Mouse (Mus musculus) neural tube, embryonic 11.5 days (tissue): ENCODE measurements around the gene Ppp6r2. TPM values are rescaled to one million over a fixed set of nuclear protein-coding genes. Genes with fewer than 3 reads are reported as not detected.

Experiments
- ATAC-seq: fragments of 200-750 bp; cut with Nextera tagmentation; 2 replicates; pipeline ENCODE4 v1.8.0; 2017; ENCODE audit warnings: moderate number of reproducible peaks, mild to moderate bottlenecking, moderate TSS enrichment, moderate library complexity; ENCODE audit not compliant: insufficient read depth, low FRiP score, low TSS enrichment
- DNase-seq: peaks from one replicate; pipeline ENCODE4 v3.0.0-alpha.2; 2015; ENCODE audit warnings: low spot score
- H3K27ac ChIP-seq: fragments of 300-500 bp; sonication (generic); 2 replicates; pipeline ENCODE4 v1.5.1; 2014; ENCODE audit warnings: low read depth, mild to moderate bottlenecking, low read length
- H3K27me3 ChIP-seq: fragments of 300-500 bp; sonication (generic); 2 replicates; pipeline ENCODE4 v1.6.1; 2014; ENCODE audit warnings: mild to moderate bottlenecking, low read length, mixed read lengths; ENCODE audit not compliant: control insufficient read depth, insufficient read depth
- H3K36me3 ChIP-seq: fragments of 300-500 bp; sonication (generic); 2 replicates; pipeline ENCODE4 v1.6.1; 2014; ENCODE audit warnings: mild to moderate bottlenecking, low read length, moderate library complexity, mixed read lengths; ENCODE audit not compliant: control insufficient read depth, insufficient read depth
- H3K4me1 ChIP-seq: fragments of 300-500 bp; sonication (generic); 2 replicates; pipeline ENCODE4 v1.6.1; 2014; ENCODE audit warnings: low read length, mixed read lengths; ENCODE audit not compliant: control insufficient read depth, insufficient read depth
- H3K4me2 ChIP-seq: fragments of 300-500 bp; sonication (generic); 2 replicates; pipeline ENCODE4 v1.6.1; 2014; ENCODE audit warnings: low read depth, mild to moderate bottlenecking, moderate library complexity
- H3K4me3 ChIP-seq: fragments of 300-500 bp; sonication (generic); 2 replicates; pipeline ENCODE4 v1.5.1; 2014; ENCODE audit warnings: low read depth, low read length
- H3K9ac ChIP-seq: fragments of 300-500 bp; sonication (generic); 2 replicates; pipeline ENCODE4 v1.6.1; 2014; ENCODE audit warnings: mild to moderate bottlenecking, low read length
- H3K9me3 ChIP-seq: fragments of 300-500 bp; sonication (generic); 2 replicates; pipeline ENCODE4 v1.6.1; 2016; ENCODE audit warnings: low read length; ENCODE audit not compliant: control insufficient read depth
- WGBS: fragments of 180-500 bp; shearing (Covaris S2); extraction: QIAGEN DNeasy Blood & Tissue Kit; methylation state at CpG from one replicate; pipeline ENCODE4 v1.1.7; 2014; 5-methylcytosine and 5-hydroxymethylcytosine counted together
- polyA plus RNA-seq: library from polyadenylated mRNA; unstranded; fragments of >200 nt; fragmentation: Nextera tagmentation; extraction: Ambion mirVana; gene quantifications from 2 replicates; pipeline ENCODE4 v1.2.1, GENCODE M21; 2014

Ppp6r2 gene
- polyA plus RNA-seq, 1 experiment from 2014 or later = 47.1 TPM

DNA sequence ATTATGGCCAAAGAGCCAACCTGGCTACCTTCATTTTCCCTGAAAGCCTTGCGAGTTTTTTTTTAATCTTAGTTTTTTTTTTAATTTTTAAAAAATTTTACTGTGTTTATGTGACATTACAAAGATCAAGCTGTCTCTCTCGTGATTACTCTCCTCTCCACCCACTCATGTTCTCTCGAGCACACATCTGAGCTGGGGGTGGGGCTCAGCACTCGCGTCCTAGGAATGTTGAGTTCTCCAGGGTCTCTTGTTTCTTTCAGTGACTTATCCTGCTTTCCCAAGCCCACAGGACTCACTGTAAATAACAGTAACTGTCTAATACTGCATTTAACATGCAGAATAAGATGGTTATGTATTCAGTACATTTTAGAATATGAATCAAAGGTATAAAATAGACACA lies 53.1 kb downstream of the Ppp6r2 start:
- H3K27ac ChIP-seq = no peak overlapping the region
- H3K9ac ChIP-seq = no peak overlapping the region
- 89% methylated on average over 5 of the region's 5 CpGs for WGBS
- no peaks in the 10 kb centered on the region for H3K4me1 ChIP-seq
- H3K4me2 ChIP-seq = no peak overlapping the region
- no peak overlapping the region for H3K4me3 ChIP-seq
- DNase-seq (no peak), ATAC-seq (no peak)
- H3K9me3 ChIP-seq = no peaks in the 10 kb centered on the region
- no peaks in the 10 kb centered on the region for H3K27me3 ChIP-seq
- peaks cover 4% of the 10 kb centered on the region for H3K36me3 ChIP-seq

- no peak overlapping the region for H3K4me3 ChIP-seq
- no peak for ATAC-seq
- no peak for DNase-seq
- H3K9me3 ChIP-seq = no peaks in the 10 kb centered on the region
- 65% methylated on average over 3 of the region's 3 CpGs for WGBS
- no peak overlapping the region for H3K9ac ChIP-seq
- no peaks in the 10 kb centered on the region for H3K27me3 ChIP-seq
- peaks cover 4% of the 10 kb centered on the region for H3K36me3 ChIP-seq
- no peak overlapping the region for H3K27ac ChIP-seq
- no peaks in the 10 kb centered on the region for H3K4me1 ChIP-seq
- H3K4me2 ChIP-seq = no peak overlapping the region
Observed at GRCm38 (mm10) chr15:89275497-89275896, 64.1 kb downstream of the Ppp6r2 start.

DNA sequence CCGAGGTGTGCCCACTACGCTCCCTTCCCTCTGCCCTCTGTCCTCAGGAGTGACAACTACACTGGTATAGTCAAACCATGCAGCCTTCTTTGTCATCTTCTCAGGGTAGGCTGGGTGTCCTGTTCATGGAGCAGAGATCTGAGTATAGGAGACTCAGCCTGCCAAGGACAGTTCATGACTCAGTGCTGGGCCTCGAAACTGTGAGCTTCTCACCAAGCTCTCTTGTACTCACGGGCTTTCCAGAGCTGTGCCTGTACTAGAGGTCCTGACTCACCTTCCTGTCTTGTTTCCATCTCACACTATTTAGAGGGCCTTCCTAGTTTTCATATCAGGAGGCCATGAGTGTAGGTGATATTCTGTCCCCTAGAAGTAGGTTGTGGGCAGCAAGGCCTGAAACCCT lies 66.0 kb downstream of the Ppp6r2 start:
- H3K4me1 ChIP-seq = no peaks in the 10 kb centered on the region
- ATAC-seq = no peak
- H3K4me2 ChIP-seq = no peak overlapping the region
- WGBS = 96% methylated on average over 4 of the region's 4 CpGs
- H3K4me3 ChIP-seq = no peak overlapping the region
- DNase-seq = no peak
- H3K36me3 ChIP-seq = peaks cover 16% of the 10 kb centered on the region
- no peak overlapping the region for H3K27ac ChIP-seq
- H3K9ac ChIP-seq = no peak overlapping the region
- no peaks in the 10 kb centered on the region for H3K27me3 ChIP-seq
- H3K9me3 ChIP-seq = no peaks in the 10 kb centered on the region

- no peaks in the 10 kb centered on the region for H3K4me1 ChIP-seq
- DNase-seq = no peak
- WGBS = 86% methylated on average over 6 of the region's 6 CpGs
- no peaks in the 10 kb centered on the region for H3K27me3 ChIP-seq
- no peak overlapping the region for H3K27ac ChIP-seq
- no peaks in the 10 kb centered on the region for H3K9me3 ChIP-seq
- no peak for ATAC-seq
- H3K9ac ChIP-seq = no peak overlapping the region
- no peak overlapping the region for H3K4me3 ChIP-seq
- H3K36me3 ChIP-seq = peaks cover 22% of the 10 kb centered on the region
- H3K4me2 ChIP-seq = no peak overlapping the region
Observed at GRCm38 (mm10) chr15:89282546-89282945, 71.2 kb downstream of the Ppp6r2 start.

- H3K27ac ChIP-seq = no peak overlapping the region
- no peaks in the 10 kb centered on the region for H3K27me3 ChIP-seq
- WGBS = 86% methylated on average over 2 of the region's 2 CpGs
- no peak overlapping the region for H3K4me3 ChIP-seq
- H3K4me1 ChIP-seq = no peaks in the 10 kb centered on the region
- no peaks in the 10 kb centered on the region for H3K9me3 ChIP-seq
- H3K9ac ChIP-seq = no peak overlapping the region
- DNase-seq (no peak), ATAC-seq (no peak)
- H3K4me2 ChIP-seq = no peak overlapping the region
- H3K36me3 ChIP-seq = peaks cover 19% of the 10 kb centered on the region
Observed at GRCm38 (mm10) chr15:89284094-89284493, 72.7 kb downstream of the Ppp6r2 start.

DNA sequence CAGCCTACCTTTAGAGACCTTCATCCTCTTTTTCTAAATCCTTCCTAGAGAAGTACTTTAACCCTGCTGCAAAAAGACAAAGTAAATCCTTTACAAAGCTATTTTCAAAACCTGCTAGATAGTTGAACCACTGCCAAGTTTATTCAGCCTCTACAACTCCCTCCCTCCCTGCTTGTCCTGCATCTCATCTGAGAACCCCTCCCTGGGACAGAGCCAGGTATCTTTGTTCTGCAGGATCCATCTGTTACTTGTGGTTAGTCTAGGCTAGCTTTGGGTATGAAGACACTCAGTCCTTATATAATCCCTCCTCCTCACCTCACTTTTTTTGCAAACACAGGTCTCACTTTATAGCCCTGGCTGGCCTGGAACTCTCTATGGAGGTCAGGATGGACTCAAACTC lies 73.7 kb downstream of the Ppp6r2 start:
- H3K9ac ChIP-seq = no peak overlapping the region
- H3K9me3 ChIP-seq = no peaks in the 10 kb centered on the region
- H3K4me1 ChIP-seq = no peaks in the 10 kb centered on the region
- no peak overlapping the region for H3K4me2 ChIP-seq
- no peak overlapping the region for H3K4me3 ChIP-seq
- H3K27ac ChIP-seq = no peak overlapping the region
- peaks cover 20% of the 10 kb centered on the region for H3K36me3 ChIP-seq
- no peaks in the 10 kb centered on the region for H3K27me3 ChIP-seq
- ATAC-seq (no peak), DNase-seq (no peak)

DNA sequence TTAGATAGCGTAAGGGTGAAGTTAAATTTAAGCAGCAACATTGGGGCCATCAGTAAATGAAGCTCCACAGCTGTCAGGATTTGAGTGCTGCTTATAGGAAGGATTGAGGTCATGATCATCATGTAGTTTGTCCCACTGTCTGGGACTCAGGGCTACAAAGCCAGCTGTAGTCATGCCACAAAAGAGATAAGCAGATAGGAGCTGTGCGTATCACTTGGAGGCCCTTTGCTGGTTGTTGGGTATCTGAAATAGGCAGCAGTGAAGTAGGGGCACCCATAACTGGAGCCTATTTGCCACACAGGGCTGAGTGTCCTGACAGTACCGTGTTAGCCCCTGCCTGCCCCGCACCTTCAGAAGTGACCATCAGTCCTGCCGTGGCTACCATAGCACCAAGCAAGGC lies 74.1 kb downstream of the Ppp6r2 start:
- Histone ChIP-seq H3K27me3 (no peaks in the 10 kb centered on the region), H3K9me3 (no peaks in the 10 kb centered on the region), H3K4me2 (no peak overlapping the region), H3K4me3 (no peak overlapping the region), H3K4me1 (no peaks in the 10 kb centered on the region), H3K27ac (no peak overlapping the region), H3K9ac (no peak overlapping the region), H3K36me3 (peaks cover 20% of the 10 kb centered on the region)
- 96% methylated on average over 5 of the region's 5 CpGs for WGBS
- ATAC-seq (no peak), DNase-seq (no peak)

DNA sequence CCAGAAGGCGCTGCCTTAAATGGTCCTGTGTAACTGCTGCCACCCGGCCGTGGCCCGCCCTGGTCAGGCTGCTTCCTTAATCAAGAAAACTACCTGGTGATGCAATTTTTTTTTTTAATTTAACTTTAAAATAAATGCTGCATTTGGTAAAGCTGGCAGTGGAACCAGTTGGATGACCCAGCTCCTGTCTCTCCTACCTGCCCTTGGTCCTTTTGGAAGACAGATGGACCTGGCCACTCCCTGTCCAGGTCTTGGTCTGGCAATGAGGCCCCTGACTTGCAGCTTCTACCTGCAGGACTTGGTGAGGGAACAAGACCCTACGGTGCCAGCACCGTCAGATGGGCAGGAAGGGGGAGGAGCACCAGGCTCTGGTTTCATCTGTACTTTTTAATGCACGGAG lies 74.8 kb downstream of the Ppp6r2 start:
- no peak for DNase-seq
- H3K4me2 ChIP-seq = no peak overlapping the region
- no peak overlapping the region for H3K27ac ChIP-seq
- H3K4me3 ChIP-seq = no peak overlapping the region
- no peak for ATAC-seq
- H3K27me3 ChIP-seq = no peaks in the 10 kb centered on the region
- peaks cover 18% of the 10 kb centered on the region for H3K36me3 ChIP-seq
- WGBS = 90% methylated on average over 7 of the region's 7 CpGs
- no peaks in the 10 kb centered on the region for H3K4me1 ChIP-seq
- H3K9me3 ChIP-seq = no peaks in the 10 kb centered on the region
- H3K9ac ChIP-seq = no peak overlapping the region

DNA sequence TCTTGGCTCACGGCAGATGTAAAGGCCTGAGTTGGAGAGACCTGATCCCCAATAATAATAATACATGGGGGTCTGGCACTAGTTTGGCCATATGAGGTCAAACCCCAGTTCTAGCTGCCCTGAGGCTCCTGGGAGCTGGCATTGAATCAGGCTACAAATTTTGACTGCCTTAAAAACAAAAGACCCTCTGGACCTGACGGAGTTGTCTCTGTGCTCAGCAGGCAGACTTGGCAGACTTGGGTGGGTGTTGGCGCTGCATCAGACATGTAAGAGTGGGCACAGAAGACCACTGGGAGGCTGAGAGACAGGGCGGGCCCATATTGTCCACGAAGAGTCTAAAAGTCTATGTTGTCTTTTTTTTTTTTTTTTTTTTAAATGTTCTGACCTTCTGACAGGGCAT lies 75.2 kb downstream of the Ppp6r2 start:
- ATAC-seq = no peak
- Histone ChIP-seq H3K4me2 (no peak overlapping the region), H3K4me3 (no peak overlapping the region), H3K27ac (no peak overlapping the region), H3K9ac (no peak overlapping the region), H3K36me3 (peaks cover 15% of the 10 kb centered on the region), H3K27me3 (no peaks in the 10 kb centered on the region), H3K4me1 (no peaks in the 10 kb centered on the region), H3K9me3 (no peaks in the 10 kb centered on the region)
- no peak for DNase-seq
- WGBS = 89% methylated on average over 5 of the region's 5 CpGs
